Mouse (Mus musculus): ENCODE data around the gene Necab3. TPM values are rescaled to one million over a fixed set of nuclear protein-coding genes. Genes with fewer than 3 reads are reported as not detected.

Gene Necab3
- polyA plus RNA-seq, 1 experiment from 2014 or later, result 1.3 TPM

GRCm38 (mm10) chr2:154507076-154507475, 51.6 kb downstream of the Necab3 start:
- WGBS (ENCODE audit: insufficient replicate concordance), result 73% methylated on average over 2 of the region's 2 CpGs

GRCm38 (mm10) chr2:154500758-154501157, 57.9 kb downstream of the Necab3 start:
- ATAC-seq, result no peak

More at GRCm38 (mm10) chr2:154507076-154507475, 51.6 kb downstream of the Necab3 start:
- no peak overlapping the region for H3K4me3 ChIP-seq
- peaks cover 55% of the 10 kb centered on the region for H3K36me3 ChIP-seq
- H3K4me2 ChIP-seq, result no peak overlapping the region
- H3K4me1 ChIP-seq, result peaks cover 15% of the 10 kb centered on the region
- no peak overlapping the region; the same call in 1 of the 2 replicates for H3K9ac ChIP-seq
- no peak for ATAC-seq
- peak overlapping the region; percentile 71 for H3K27ac ChIP-seq
- H3K9me3 ChIP-seq (replicated peaks), result no peaks in the 10 kb centered on the region
- no peaks in the 10 kb centered on the region for H3K27me3 ChIP-seq (replicated peaks)

GRCm38 (mm10) chr2:154499717-154500247, 58.9 kb downstream of the Necab3 start:
- Histone ChIP-seq H3K4me1 (peaks cover 19% of the 10 kb centered on the region), H3K4me2 (no peak overlapping the region), H3K9me3 (replicated peaks) (no peaks in the 10 kb centered on the region), H3K27ac (0 out of 2 replicates have a peak overlapping the region, but pooled peaks have one; percentile 7), H3K9ac (no peak overlapping the region), H3K4me3 (no peak overlapping the region), H3K36me3 (peaks cover 29% of the 10 kb centered on the region), H3K27me3 (replicated peaks) (no peaks in the 10 kb centered on the region)
- 55% methylated on average over 2 of the region's 2 CpGs for WGBS (ENCODE audit: insufficient replicate concordance)
- ATAC-seq, result no peak; the same call in 1 of the 2 replicates

More at GRCm38 (mm10) chr2:154500758-154501157, 57.9 kb downstream of the Necab3 start:
- H3K4me3 ChIP-seq, result no peak overlapping the region
- no peaks in the 10 kb centered on the region for H3K9me3 ChIP-seq (replicated peaks)
- H3K27ac ChIP-seq, result no peak overlapping the region
- H3K4me1 ChIP-seq, result peaks cover 19% of the 10 kb centered on the region
- H3K27me3 ChIP-seq (replicated peaks), result no peaks in the 10 kb centered on the region
- H3K36me3 ChIP-seq, result peaks cover 36% of the 10 kb centered on the region
- no peak overlapping the region for H3K4me2 ChIP-seq
- no peak overlapping the region for H3K9ac ChIP-seq
- 85% methylated on average over 3 of the region's 3 CpGs for WGBS (ENCODE audit: insufficient replicate concordance)

GRCm38 (mm10) chr2:154498571-154498970, 60.1 kb downstream of the Necab3 start:
- H3K27ac ChIP-seq, result no peak overlapping the region
- no peak overlapping the region for H3K9ac ChIP-seq
- H3K4me3 ChIP-seq, result no peak overlapping the region
- H3K4me1 ChIP-seq, result peaks cover 19% of the 10 kb centered on the region
- WGBS (ENCODE audit: insufficient replicate concordance), result 45% methylated on average over 5 of the region's 5 CpGs
- no peaks in the 10 kb centered on the region for H3K9me3 ChIP-seq (replicated peaks)
- no peak for ATAC-seq
- no peak overlapping the region for H3K4me2 ChIP-seq
- H3K36me3 ChIP-seq, result peaks cover 17% of the 10 kb centered on the region
- H3K27me3 ChIP-seq (replicated peaks), result no peaks in the 10 kb centered on the region

- H3K27me3 ChIP-seq (replicated peaks), result no peaks in the 10 kb centered on the region
- no peak overlapping the region for H3K4me3 ChIP-seq
- no peak overlapping the region for H3K4me2 ChIP-seq
Measured at GRCm38 (mm10) chr2:154495021-154495420, 63.7 kb downstream of the Necab3 start.

More at GRCm38 (mm10) chr2:154495021-154495420, 63.7 kb downstream of the Necab3 start:
- peaks cover 19% of the 10 kb centered on the region for H3K4me1 ChIP-seq
- no peak overlapping the region for H3K27ac ChIP-seq
- WGBS (ENCODE audit: insufficient replicate concordance), result 77% methylated on average over 4 of the region's 4 CpGs
- no peak for ATAC-seq
- no peak overlapping the region for H3K9ac ChIP-seq
- H3K9me3 ChIP-seq (replicated peaks), result no peaks in the 10 kb centered on the region
- H3K36me3 ChIP-seq, result no peaks in the 10 kb centered on the region; the same call in 1 of the 2 replicates

Other genes with a start within 250 kb of the Necab3 start
- gene Cdk5rap1, start 185.9 kb downstream of the Necab3 start, polyA plus RNA-seq (2016; fragmentation: Nextera tagmentation; extraction: Ambion mirVana), result 16.6 and 16.8 TPM in 2 replicates
- gene Snta1, start 150.8 kb downstream of the Necab3 start, polyA plus RNA-seq (2016; fragmentation: Nextera tagmentation; extraction: Ambion mirVana), result 1.5 and 1.6 TPM in 2 replicates
- gene Cbfa2t2, start 122.4 kb downstream of the Necab3 start, polyA plus RNA-seq (2016; fragmentation: Nextera tagmentation; extraction: Ambion mirVana), result 13.8 and 15.1 TPM in 2 replicates
- gene 1700003F12Rik, start 11.8 kb downstream of the Necab3 start, polyA plus RNA-seq (2016; fragmentation: Nextera tagmentation; extraction: Ambion mirVana), result 1.5 and 1.6 TPM in 2 replicates
- 0.29 TPM in 1 of 2 replicates, not detected in the other for gene Actl10, start 7.1 kb downstream of the Necab3 start, polyA plus RNA-seq (2016; fragmentation: Nextera tagmentation; extraction: Ambion mirVana)
- 27.0 and 27.4 TPM in 2 replicates for gene E2f1, start 11.0 kb upstream of the Necab3 start, polyA plus RNA-seq (2016; fragmentation: Nextera tagmentation; extraction: Ambion mirVana)
- gene Pxmp4, start 44.8 kb upstream of the Necab3 start, polyA plus RNA-seq (2016; fragmentation: Nextera tagmentation; extraction: Ambion mirVana), result 24.5 and 26.1 TPM in 2 replicates
- 2.2 TPM in 2 replicates for gene Zfp341, start 54.4 kb upstream of the Necab3 start, polyA plus RNA-seq (2016; fragmentation: Nextera tagmentation; extraction: Ambion mirVana)
- 0.45 TPM in 1 of 2 replicates, not detected in the other for gene 4930519P11Rik, start 54.5 kb upstream of the Necab3 start, polyA plus RNA-seq (2016; fragmentation: Nextera tagmentation; extraction: Ambion mirVana)
- gene Chmp4b, start 92.8 kb upstream of the Necab3 start, polyA plus RNA-seq (2016; fragmentation: Nextera tagmentation; extraction: Ambion mirVana), result 17.6 and 18.2 TPM in 2 replicates
- gene Gm14214, start 211.1 kb upstream of the Necab3 start, polyA plus RNA-seq (2016; fragmentation: Nextera tagmentation; extraction: Ambion mirVana), result not detected in 2 replicates
- 29.6 and 37.1 TPM in 2 replicates for gene Raly, start 232.2 kb upstream of the Necab3 start, polyA plus RNA-seq (2016; fragmentation: Nextera tagmentation; extraction: Ambion mirVana)
- gene a, start 232.5 kb upstream of the Necab3 start, polyA plus RNA-seq (2016; fragmentation: Nextera tagmentation; extraction: Ambion mirVana), result 0.29 and 0.36 TPM in 2 replicates

Data from liver, embryonic 12.5 days (tissue).